Mouse (Mus musculus) C2C12 (cell line): ENCODE measurements around the gene Kcnh5.

Source experiments
- CTCF ChIP-seq: IDR thresholded peaks from one replicate; pipeline ENCODE4 v1.5.1; 2011; ENCODE audit not compliant: control insufficient read depth, insufficient read depth, insufficient read length
- FOSL1 ChIP-seq: IDR thresholded peaks from one replicate; pipeline ENCODE4 v1.8.0; 2011; ENCODE audit warnings: mild to moderate bottlenecking, low read length; ENCODE audit not compliant: poor library complexity, insufficient read depth, severe bottlenecking
- MAX ChIP-seq: IDR thresholded peaks from one replicate; pipeline ENCODE4 v1.6.1; 2011; ENCODE audit warnings: mild to moderate bottlenecking, control low read depth
- MYOG ChIP-seq: IDR thresholded peaks from one replicate; pipeline ENCODE4 v1.6.1; 2011; ENCODE audit not compliant: control insufficient read depth, insufficient read length; ENCODE audit errors: extremely low read depth
- USF1 ChIP-seq: IDR thresholded peaks from one replicate; pipeline ENCODE4 v1.6.1; 2011; ENCODE audit warnings: low read depth, mild to moderate bottlenecking, control low read depth, moderate library complexity

DNA sequence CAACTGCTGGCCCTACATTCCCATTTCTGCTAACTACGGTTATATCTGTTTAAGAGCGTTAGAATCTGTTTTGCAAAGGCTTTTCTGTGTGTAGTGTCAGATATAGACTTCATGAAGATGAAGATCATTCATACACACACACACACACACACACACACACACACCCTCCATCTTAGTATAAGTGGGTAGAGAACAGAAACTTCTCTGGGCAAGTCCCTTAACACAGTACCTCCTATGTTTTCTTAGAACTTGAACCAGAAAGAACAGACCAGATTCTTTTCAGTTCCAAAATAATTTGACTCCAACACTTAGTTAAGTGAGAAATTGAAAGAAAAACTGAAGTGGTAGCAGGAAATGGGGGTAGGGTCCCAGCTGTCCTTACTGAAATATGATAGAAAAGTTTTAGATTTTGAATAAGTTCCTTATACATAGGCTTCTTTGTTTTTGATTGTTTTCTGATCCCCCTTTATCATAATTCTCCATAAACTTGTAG is 24.0 kb downstream of the Kcnh5 start:
- TF ChIP-seq CTCF (no peak), MYOG (no peak), MAX (no peak), USF1 (no peak), FOSL1 (no peak)
